Mouse (Mus musculus): ENCODE measurements around the gene Trmt5.

- TF ChIP-seq CTCF (IDR thresholded peaks at IDR 0.05; ENCODE audit: control insufficient read depth, insufficient read depth, insufficient read length) (no peak), USF1 (IDR thresholded peaks at IDR 0.05; ENCODE audit: low read depth) (no peak), FOSL1 (IDR thresholded peaks at IDR 0.05; ENCODE audit: insufficient read depth, low read length, poor library complexity, severe bottlenecking) (no peak), MAX (IDR thresholded peaks at IDR 0.05) (no peak), MYOG (IDR thresholded peaks at IDR 0.05; ENCODE audit: control insufficient read depth, extremely low read depth, insufficient read length) (no peak), MYOD1 (IDR thresholded peaks at IDR 0.05; ENCODE audit: control insufficient read depth, insufficient read length, low read depth) (no peak), CEBPB (IDR thresholded peaks at IDR 0.05; ENCODE audit: low read depth) (no peak)
These were observed 11.6 kb downstream of the Trmt5 start for GRCm38 (mm10) chr12:73274921-73275320.

Data from C2C12 (cell line).